Mouse (Mus musculus): ENCODE results near the gene Dclre1b. TPM values are rescaled to one million over a fixed set of nuclear protein-coding genes. Genes with fewer than 3 reads are reported as not detected.

Gene Dclre1b
- polyA plus RNA-seq, 1 experiment from 2014 or later: 36.5 TPM

- H3K36me3 ChIP-seq (ENCODE audit: insufficient read depth): peaks cover 30% of the 10 kb centered on the region
- H3K27ac ChIP-seq (ENCODE audit: low read depth): no peak overlapping the region
- no peaks in the 10 kb centered on the region for H3K27me3 ChIP-seq (ENCODE audit: insufficient read depth, low read length)
- no peaks in the 10 kb centered on the region for H3K9me3 ChIP-seq (ENCODE audit: low read depth, low read length)
- DNase-seq: no peak
- H3K4me2 ChIP-seq: no peak overlapping the region
- peaks cover 5% of the 10 kb centered on the region; the same call in 1 of the 2 replicates for H3K4me1 ChIP-seq (ENCODE audit: insufficient read depth)
- no peak overlapping the region for H3K4me3 ChIP-seq (ENCODE audit: low read depth, low read length)
- WGBS: 81% methylated on average over 6 of the region's 6 CpGs
- no peak overlapping the region for H3K9ac ChIP-seq
- TF ChIP-seq CTCF (IDR thresholded peaks at IDR 0.05; ENCODE audit: low read depth): no peak
- ATAC-seq (ENCODE audit: insufficient read depth): no peak
These were observed 1.7 kb upstream of the Dclre1b start for GRCm38 (mm10) chr3:103810967-103811366.

GRCm38 (mm10) chr3:103809799-103810150 lies 531 bp upstream of the Dclre1b start:
- peaks cover 5% of the 10 kb centered on the region; the same call in 1 of the 2 replicates for H3K4me1 ChIP-seq (ENCODE audit: insufficient read depth)
- 2% methylated on average over 14 of the region's 14 CpGs for WGBS
- peak overlapping the region; percentile 85 for H3K4me3 ChIP-seq (ENCODE audit: low read depth, low read length)
- H3K36me3 ChIP-seq (ENCODE audit: insufficient read depth): peaks cover 29% of the 10 kb centered on the region
- peak; percentile 69 for ATAC-seq (ENCODE audit: insufficient read depth)
- no peaks in the 10 kb centered on the region for H3K27me3 ChIP-seq (ENCODE audit: insufficient read depth, low read length)
- no peaks in the 10 kb centered on the region for H3K9me3 ChIP-seq (ENCODE audit: low read depth, low read length)
- H3K27ac ChIP-seq (ENCODE audit: low read depth): peak overlapping the region; percentile 96
- H3K9ac ChIP-seq: peak overlapping the region; percentile 91
- no peak for TF ChIP-seq CTCF (IDR thresholded peaks at IDR 0.05; ENCODE audit: low read depth)
- DNase-seq: no peak
- peak overlapping the region; percentile 72 for H3K4me2 ChIP-seq

GRCm38 (mm10) chr3:103805671-103806070 lies 3.6 kb downstream of the Dclre1b start:
- no peak overlapping the region for H3K9ac ChIP-seq
- WGBS: 90% methylated on average over 1 of the region's 1 CpGs
- no peak overlapping the region for H3K27ac ChIP-seq (ENCODE audit: low read depth)
- DNase-seq: no peak
- H3K9me3 ChIP-seq (ENCODE audit: low read depth, low read length): no peaks in the 10 kb centered on the region
- H3K4me2 ChIP-seq: no peak overlapping the region
- TF ChIP-seq CTCF (IDR thresholded peaks at IDR 0.05; ENCODE audit: low read depth): no peak
- H3K4me3 ChIP-seq (ENCODE audit: low read depth, low read length): no peak overlapping the region
- peaks cover 11% of the 10 kb centered on the region for H3K4me1 ChIP-seq (ENCODE audit: insufficient read depth)
- H3K27me3 ChIP-seq (ENCODE audit: insufficient read depth, low read length): no peaks in the 10 kb centered on the region
- H3K36me3 ChIP-seq (ENCODE audit: insufficient read depth): peaks cover 45% of the 10 kb centered on the region
- no peak for ATAC-seq (ENCODE audit: insufficient read depth)

DNA sequence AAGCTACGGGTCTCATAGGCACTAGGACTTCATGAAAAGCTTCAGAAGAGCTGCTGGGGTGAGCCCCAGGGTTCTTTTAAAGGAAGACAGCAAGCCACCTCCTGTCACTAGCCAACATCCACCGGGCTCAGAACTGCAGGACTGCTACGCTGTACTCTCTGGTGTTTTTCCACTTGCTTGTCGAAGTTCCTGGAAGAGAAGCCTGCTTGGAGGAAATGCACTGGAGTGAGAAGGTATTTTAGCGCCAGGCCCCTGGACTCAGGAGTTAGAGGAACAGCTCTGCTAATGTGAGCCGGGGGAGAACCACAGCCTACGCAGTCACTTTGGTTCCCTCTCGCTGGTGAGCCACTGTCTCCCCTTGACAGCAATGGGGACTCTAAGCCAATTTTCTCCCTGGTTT lies 6.4 kb downstream of the Dclre1b start:
- 87% methylated on average over 8 of the region's 8 CpGs for WGBS
- H3K4me2 ChIP-seq: no peak overlapping the region
- no peak overlapping the region; the same call in 1 of the 2 replicates for H3K27ac ChIP-seq (ENCODE audit: low read depth)
- DNase-seq: no peak
- H3K36me3 ChIP-seq (ENCODE audit: insufficient read depth): peaks cover 45% of the 10 kb centered on the region
- ATAC-seq (ENCODE audit: insufficient read depth): no peak
- H3K4me3 ChIP-seq (ENCODE audit: low read depth, low read length): no peak overlapping the region
- peaks cover 6% of the 10 kb centered on the region for H3K4me1 ChIP-seq (ENCODE audit: insufficient read depth)
- no peaks in the 10 kb centered on the region for H3K27me3 ChIP-seq (ENCODE audit: insufficient read depth, low read length)
- H3K9me3 ChIP-seq (ENCODE audit: low read depth, low read length): no peaks in the 10 kb centered on the region
- TF ChIP-seq CTCF (IDR thresholded peaks at IDR 0.05; ENCODE audit: low read depth): no peak
- no peak overlapping the region for H3K9ac ChIP-seq

GRCm38 (mm10) chr3:103801631-103802531 lies 7.4 kb downstream of the Dclre1b start:
- H3K9me3 ChIP-seq (ENCODE audit: low read depth, low read length): no peaks in the 10 kb centered on the region
- H3K27me3 ChIP-seq (ENCODE audit: insufficient read depth, low read length): no peaks in the 10 kb centered on the region
- H3K9ac ChIP-seq: no peak overlapping the region; the same call in 1 of the 2 replicates
- H3K36me3 ChIP-seq (ENCODE audit: insufficient read depth): peaks cover 40% of the 10 kb centered on the region
- peaks cover 6% of the 10 kb centered on the region for H3K4me1 ChIP-seq (ENCODE audit: insufficient read depth)
- WGBS: 38% methylated on average over 10 of the region's 10 CpGs
- TF ChIP-seq CTCF (IDR thresholded peaks at IDR 0.05; ENCODE audit: low read depth): no peak
- H3K4me3 ChIP-seq (ENCODE audit: low read depth, low read length): no peak overlapping the region
- H3K27ac ChIP-seq (ENCODE audit: low read depth): peak overlapping the region; percentile 78
- DNase-seq: peak; percentile 71
- H3K4me2 ChIP-seq: peak overlapping the region; percentile 1; the same call in 1 of the 2 replicates
- peak; percentile 91 for ATAC-seq (ENCODE audit: insufficient read depth)

DNA sequence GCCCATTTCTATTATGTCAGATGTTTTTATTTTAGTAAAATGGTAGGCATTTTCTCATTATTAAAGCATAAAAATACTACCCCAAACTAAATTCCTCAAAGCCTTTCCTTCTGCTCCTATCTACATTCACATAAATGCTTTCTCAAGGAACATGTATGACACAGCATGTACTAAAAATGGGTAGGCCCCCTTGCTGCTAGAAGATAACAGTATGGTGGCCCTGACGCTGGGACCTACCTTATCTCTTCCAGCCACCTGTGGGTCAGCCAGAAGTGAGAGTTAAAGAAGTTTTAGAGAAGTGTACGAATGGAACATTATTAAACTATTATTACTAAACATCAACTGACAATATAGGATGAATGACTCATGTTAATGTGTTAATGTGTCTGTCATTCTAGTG lies 9.7 kb downstream of the Dclre1b start:
- 63% methylated on average over 2 of the region's 2 CpGs for WGBS
- Histone ChIP-seq H3K4me2 (no peak overlapping the region), H3K27me3 (ENCODE audit: insufficient read depth, low read length) (no peaks in the 10 kb centered on the region), H3K9ac (no peak overlapping the region), H3K36me3 (ENCODE audit: insufficient read depth) (peaks cover 24% of the 10 kb centered on the region), H3K27ac (ENCODE audit: low read depth) (no peak overlapping the region), H3K4me3 (ENCODE audit: low read depth, low read length) (no peak overlapping the region), H3K4me1 (ENCODE audit: insufficient read depth) (peaks cover 6% of the 10 kb centered on the region), H3K9me3 (ENCODE audit: low read depth, low read length) (no peaks in the 10 kb centered on the region)
- no peak for DNase-seq
- TF ChIP-seq CTCF (IDR thresholded peaks at IDR 0.05; ENCODE audit: low read depth): no peak
- no peak; the same call in 1 of the 2 replicates for ATAC-seq (ENCODE audit: insufficient read depth)

GRCm38 (mm10) chr3:103796389-103796788 lies 12.9 kb downstream of the Dclre1b start:
- no peak overlapping the region for H3K4me2 ChIP-seq
- no peak overlapping the region for H3K27ac ChIP-seq (ENCODE audit: low read depth)
- no peak overlapping the region for H3K4me3 ChIP-seq (ENCODE audit: low read depth, low read length)
- 54% methylated on average over 2 of the region's 2 CpGs for WGBS
- TF ChIP-seq CTCF (IDR thresholded peaks at IDR 0.05; ENCODE audit: low read depth): no peak
- no peaks in the 10 kb centered on the region for H3K27me3 ChIP-seq (ENCODE audit: insufficient read depth, low read length)
- DNase-seq: no peak
- H3K36me3 ChIP-seq (ENCODE audit: insufficient read depth): no peaks in the 10 kb centered on the region
- H3K9me3 ChIP-seq (ENCODE audit: low read depth, low read length): no peaks in the 10 kb centered on the region
- no peaks in the 10 kb centered on the region for H3K4me1 ChIP-seq (ENCODE audit: insufficient read depth)
- ATAC-seq (ENCODE audit: insufficient read depth): no peak
- H3K9ac ChIP-seq: no peak overlapping the region

All from lung, embryonic 14.5 days (tissue).